Mouse (Mus musculus) frontal cortex, postnatal 36 days (tissue): ENCODE measurements around the gene Wnt7a.

ENCODE experiments used
- DNase-seq, 2 experiments: peaks; one replicate each; pipeline ENCODE4 v3.0.0; 2022; ENCODE audit warnings: low spot score in 2 of 2

Wnt7a gene

GRCm38 (mm10) chr6:91410961-91411368 lies at the start of gene Wnt7a:
TSS of gene Wnt7a (minus strand) at chr6:91411363.
- DNase-seq: peak; percentile 16 to 19

GRCm38 (mm10) chr6:91459471-91459870 lies 48.3 kb upstream of the Wnt7a start:
- no peak for DNase-seq

GRCm38 (mm10) chr6:91454546-91454945 lies 43.4 kb upstream of the Wnt7a start:
- DNase-seq: no peak

GRCm38 (mm10) chr6:91452056-91452455 lies 40.9 kb upstream of the Wnt7a start:
- DNase-seq: no peak

- no peak for DNase-seq
These were observed 38.5 kb upstream of the Wnt7a start for GRCm38 (mm10) chr6:91449472-91450225.

- no peak for DNase-seq
These were observed 34.2 kb upstream of the Wnt7a start for GRCm38 (mm10) chr6:91445316-91445715.

GRCm38 (mm10) chr6:91441145-91441662 lies 30.0 kb upstream of the Wnt7a start:
- no peak for DNase-seq

- peak; percentile 98 to 100 for DNase-seq
These were observed 29.4 kb upstream of the Wnt7a start for GRCm38 (mm10) chr6:91440474-91441144.

GRCm38 (mm10) chr6:91424151-91424550 lies 13.0 kb upstream of the Wnt7a start:
- no peak for DNase-seq

- DNase-seq: no peak
These were observed 10.5 kb upstream of the Wnt7a start for GRCm38 (mm10) chr6:91421629-91422028.

- no peak for DNase-seq
These were observed 6.2 kb upstream of the Wnt7a start for GRCm38 (mm10) chr6:91417291-91417845.

- no peak for DNase-seq
These were observed 5.0 kb upstream of the Wnt7a start for GRCm38 (mm10) chr6:91416146-91416545.

GRCm38 (mm10) chr6:91414890-91415289 lies 3.7 kb upstream of the Wnt7a start:
- DNase-seq: peak; percentile 35 to 49

- peak; percentile 85 to 92 for DNase-seq
These were observed 312 bp upstream of the Wnt7a start for GRCm38 (mm10) chr6:91411369-91411981.

GRCm38 (mm10) chr6:91410168-91410780 lies 889 bp downstream of the Wnt7a start:
- no peak for DNase-seq

- no peak for DNase-seq
These were observed 1.6 kb downstream of the Wnt7a start for GRCm38 (mm10) chr6:91409448-91410167.

- peak in 1 of 2 experiments; percentile 23 for DNase-seq
These were observed 2.5 kb downstream of the Wnt7a start for GRCm38 (mm10) chr6:91408616-91409015.

GRCm38 (mm10) chr6:91401591-91401990 lies 9.6 kb downstream of the Wnt7a start:
- no peak for DNase-seq

GRCm38 (mm10) chr6:91400514-91400913 lies 10.6 kb downstream of the Wnt7a start:
- DNase-seq: no peak

- DNase-seq: no peak
These were observed 18.5 kb downstream of the Wnt7a start for GRCm38 (mm10) chr6:91392475-91393174.
